Mouse (Mus musculus): ENCODE data around the gene Zfp553. TPM values are rescaled to one million over a fixed set of nuclear protein-coding genes. Genes with fewer than 3 reads are reported as not detected.
"Not testable (repeated sequence)": the region's sequence is repeated elsewhere in the genome, so short reads cannot be mapped to it uniquely, and the experiment has no call there.

The Zfp553 gene
- polyA plus RNA-seq, 1 experiment from 2014 or later, result 31.9 TPM

- Histone ChIP-seq H3K9ac (replicated peaks; ENCODE audit: low read length) (peak overlapping the region; percentile 96; the same call in 1 of the 2 replicates), H3K36me3 (ENCODE audit: control insufficient read depth, insufficient read depth, low read length) (peaks cover 22% of the 10 kb centered on the region), H3K4me3 (replicated peaks; ENCODE audit: low read depth, low read length) (peak overlapping the region; percentile 84), H3K27ac (replicated peaks; ENCODE audit: low read depth, low read length) (peak overlapping the region; percentile 82), H3K4me1 (ENCODE audit: control insufficient read depth, insufficient read depth, low read length) (peaks cover 21% of the 10 kb centered on the region), H3K9me3 (ENCODE audit: control insufficient read depth, low read length) (no peaks in the 10 kb centered on the region), H3K4me2 (ENCODE audit: low read length) (peak overlapping the region; percentile 86), H3K27me3 (ENCODE audit: control insufficient read depth, insufficient read depth, low read length) (no peaks in the 10 kb centered on the region)
- 41% methylated on average over 2 of the region's 2 CpGs for WGBS
- ATAC-seq (ENCODE audit: low FRiP score, low TSS enrichment) (no peak), DNase-seq (no peak)
Measured at GRCm38 (mm10) chr7:127243361-127243867, 10.6 kb downstream of the Zfp553 start.

DNA sequence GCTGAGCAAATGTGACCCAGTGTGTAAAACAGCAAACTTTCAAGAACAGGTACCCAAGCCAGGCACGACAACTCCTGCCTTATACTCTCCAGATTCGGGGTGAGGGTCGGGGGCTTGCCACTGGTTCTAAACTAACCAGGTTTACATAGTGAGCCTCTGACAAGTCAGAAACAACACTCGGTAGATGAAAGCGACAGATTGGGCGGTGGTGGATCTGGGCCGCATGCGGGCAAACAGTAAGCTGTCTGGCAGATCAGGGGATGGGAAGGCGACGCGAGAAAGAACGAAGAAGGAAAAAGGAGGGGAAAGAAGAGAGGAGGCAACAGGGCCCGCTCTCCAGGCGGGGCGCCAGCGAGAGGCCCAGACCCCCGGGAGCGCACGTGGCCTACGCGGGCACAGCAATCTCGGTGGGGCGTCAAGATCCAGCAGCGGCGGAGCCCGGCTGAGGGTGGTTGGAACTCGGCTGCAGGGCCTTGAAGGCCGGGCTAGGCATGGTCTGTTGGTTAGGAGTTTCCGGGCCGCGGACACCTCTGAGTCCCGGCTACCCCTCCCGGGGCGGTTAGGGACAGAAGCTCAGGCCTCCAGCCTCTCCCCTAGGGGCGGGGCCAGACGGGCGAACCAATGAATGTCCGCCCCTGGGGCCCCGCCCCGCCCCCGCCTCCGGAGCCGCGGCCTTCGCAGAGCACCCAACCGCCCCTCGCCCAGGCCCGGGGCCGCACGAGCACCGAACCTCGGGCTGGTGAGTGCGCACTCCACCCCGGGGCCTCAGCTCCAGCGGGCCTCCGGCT, 11.2 kb downstream of the Zfp553 start, which contains the start of gene Zfp771:
Zfp771 (plus strand) TSS at position 405 of the 788 bp plus-strand sequence.
- WGBS, result under 1% methylated on average over 54 of the region's 56 CpGs
- no peaks in the 10 kb centered on the region for H3K9me3 ChIP-seq (ENCODE audit: control insufficient read depth, low read length)
- peak; percentile 94 for ATAC-seq (ENCODE audit: low FRiP score, low TSS enrichment)
- H3K36me3 ChIP-seq (ENCODE audit: control insufficient read depth, insufficient read depth, low read length), result peaks cover 16% of the 10 kb centered on the region
- H3K4me2 ChIP-seq (ENCODE audit: low read length), result peak within 1 kb of the TSS; percentile 86
- no peaks in the 10 kb centered on the region for H3K27me3 ChIP-seq (ENCODE audit: control insufficient read depth, insufficient read depth, low read length)
- peak within 1 kb of the TSS; percentile 82 for H3K27ac ChIP-seq (replicated peaks; ENCODE audit: low read depth, low read length)
- peaks cover 21% of the 10 kb centered on the region for H3K4me1 ChIP-seq (ENCODE audit: control insufficient read depth, insufficient read depth, low read length)
- peak; percentile 96 for DNase-seq
- H3K4me3 ChIP-seq (replicated peaks; ENCODE audit: low read depth, low read length), result peak within 1 kb of the TSS; percentile 84
- peak within 1 kb of the TSS; percentile 96 for H3K9ac ChIP-seq (replicated peaks; ENCODE audit: low read length)

DNA sequence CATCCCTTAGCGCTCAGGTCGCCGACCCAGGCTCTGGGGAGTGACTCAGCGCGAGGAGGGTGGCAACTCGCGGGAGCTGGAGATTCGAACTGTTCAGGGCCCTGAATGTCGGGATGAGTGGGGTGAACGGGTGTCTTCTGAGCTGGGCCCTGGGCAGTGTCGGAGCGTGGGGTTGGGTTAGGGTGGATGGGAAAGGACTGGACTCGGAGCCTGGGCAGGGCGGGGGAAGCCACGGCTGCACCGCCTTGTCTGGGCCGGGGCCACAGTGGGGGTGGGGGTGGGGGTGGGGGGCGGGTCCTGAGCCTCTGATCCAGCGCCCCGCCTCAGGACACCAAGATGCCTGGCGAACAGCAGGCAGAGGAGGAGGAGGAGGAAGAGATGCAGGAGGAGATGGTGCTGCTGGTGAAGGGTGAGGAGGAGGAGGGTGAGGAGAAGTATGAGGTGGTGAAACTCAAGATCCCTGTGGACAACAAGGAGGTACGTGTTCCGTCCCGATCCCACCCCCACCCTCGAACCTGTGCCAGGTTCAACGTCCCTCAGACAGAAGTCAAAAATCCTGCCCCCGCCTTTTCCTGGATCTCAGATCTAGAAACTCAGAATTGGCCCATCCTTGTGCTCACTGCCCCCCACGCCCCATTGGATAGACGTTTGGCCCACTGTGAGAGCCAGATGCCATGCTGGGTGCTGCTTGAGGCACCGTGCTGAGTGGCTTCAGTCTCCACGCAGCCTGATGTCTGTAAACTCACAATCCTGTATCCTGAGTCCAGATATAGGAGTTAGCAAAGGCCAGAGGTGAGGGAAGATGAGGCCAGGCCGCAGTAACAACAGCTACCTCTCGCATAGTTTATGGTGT, 12.0 kb downstream of the Zfp553 start:
- Histone ChIP-seq H3K4me1 (ENCODE audit: control insufficient read depth, insufficient read depth, low read length) (peaks cover 21% of the 10 kb centered on the region), H3K27ac (replicated peaks; ENCODE audit: low read depth, low read length) (peak overlapping the region; percentile 82), H3K27me3 (ENCODE audit: control insufficient read depth, insufficient read depth, low read length) (no peaks in the 10 kb centered on the region), H3K9ac (replicated peaks; ENCODE audit: low read length) (peak overlapping the region; percentile 96), H3K9me3 (ENCODE audit: control insufficient read depth, low read length) (no peaks in the 10 kb centered on the region), H3K4me3 (replicated peaks; ENCODE audit: low read depth, low read length) (peak overlapping the region; percentile 84), H3K4me2 (ENCODE audit: low read length) (peak overlapping the region; percentile 86), H3K36me3 (ENCODE audit: control insufficient read depth, insufficient read depth, low read length) (peaks cover 18% of the 10 kb centered on the region)
- DNase-seq, result no peak
- 11% methylated on average over 31 of the region's 33 CpGs for WGBS
- peak; percentile 60 for ATAC-seq (ENCODE audit: low FRiP score, low TSS enrichment)

- Histone ChIP-seq H3K4me1 (ENCODE audit: control insufficient read depth, insufficient read depth, low read length) (peaks cover 19% of the 10 kb centered on the region), H3K36me3 (ENCODE audit: control insufficient read depth, insufficient read depth, low read length) (peaks cover 25% of the 10 kb centered on the region)
- 92% methylated on average over 8 of the region's 8 CpGs for WGBS
- H3K9me3 ChIP-seq (ENCODE audit: control insufficient read depth, low read length); ATAC-seq (ENCODE audit: low FRiP score, low TSS enrichment); H3K27ac ChIP-seq (replicated peaks; ENCODE audit: low read depth, low read length); H3K27me3 ChIP-seq (ENCODE audit: control insufficient read depth, insufficient read depth, low read length); H3K4me3 ChIP-seq (replicated peaks; ENCODE audit: low read depth, low read length); H3K4me2 ChIP-seq (ENCODE audit: low read length); DNase-seq; H3K9ac ChIP-seq (replicated peaks; ENCODE audit: low read length): not testable (repeated sequence)
Measured at GRCm38 (mm10) chr7:127250511-127250910, 17.6 kb downstream of the Zfp553 start.

DNA sequence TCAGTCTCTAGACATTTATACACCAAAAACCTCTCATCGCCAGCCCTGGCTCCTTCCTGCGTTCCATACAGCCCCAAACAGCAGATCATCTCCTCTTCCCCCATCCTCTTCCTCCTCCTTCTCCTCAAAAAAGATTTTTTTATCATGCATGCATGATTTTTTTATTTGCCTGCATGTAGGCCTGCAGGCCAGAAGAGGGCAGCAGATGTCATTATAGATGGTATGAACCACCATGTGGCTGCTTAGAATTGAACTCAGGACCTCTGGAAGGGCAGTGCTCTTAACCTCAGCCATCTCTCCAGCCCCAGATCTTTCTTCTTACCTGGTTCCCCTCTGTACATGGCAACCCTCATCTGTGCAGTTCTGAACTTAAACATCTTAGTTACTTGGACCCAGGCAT, 19.6 kb downstream of the Zfp553 start:
- H3K4me2 ChIP-seq (ENCODE audit: low read length), result no peak overlapping the region
- no peak overlapping the region for H3K4me3 ChIP-seq (replicated peaks; ENCODE audit: low read depth, low read length)
- DNase-seq, result peak; percentile 64
- no peaks in the 10 kb centered on the region for H3K9me3 ChIP-seq (ENCODE audit: control insufficient read depth, low read length)
- H3K4me1 ChIP-seq (ENCODE audit: control insufficient read depth, insufficient read depth, low read length), result peaks cover 8% of the 10 kb centered on the region; the same call in 1 of the 2 replicates
- no peak for ATAC-seq (ENCODE audit: low FRiP score, low TSS enrichment)
- no peak overlapping the region for H3K27ac ChIP-seq (replicated peaks; ENCODE audit: low read depth, low read length)
- H3K36me3 ChIP-seq (ENCODE audit: control insufficient read depth, insufficient read depth, low read length), result peaks cover 27% of the 10 kb centered on the region
- WGBS, result 98% methylated on average over 2 of the region's 2 CpGs
- no peak overlapping the region for H3K9ac ChIP-seq (replicated peaks; ENCODE audit: low read length)
- H3K27me3 ChIP-seq (ENCODE audit: control insufficient read depth, insufficient read depth, low read length), result no peaks in the 10 kb centered on the region

DNA sequence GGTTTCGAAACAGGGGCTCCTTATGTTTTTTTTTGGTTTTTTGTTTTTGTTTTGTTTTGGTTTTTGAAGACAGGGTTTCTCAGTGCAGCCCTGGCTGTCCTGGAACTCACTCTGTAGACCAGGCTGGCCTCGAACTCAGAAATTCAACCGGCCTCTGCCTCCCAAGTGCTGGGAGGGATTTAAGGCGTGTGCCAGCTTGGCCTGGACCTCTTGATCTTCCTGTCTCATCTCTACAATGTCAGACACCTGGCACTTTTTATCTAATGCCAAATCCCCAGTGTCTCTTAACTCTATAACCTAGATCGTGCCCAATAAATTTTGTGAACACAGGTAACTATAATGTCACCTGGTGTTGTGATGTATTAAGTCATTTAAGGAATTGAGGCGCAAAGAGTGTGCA, 20.5 kb downstream of the Zfp553 start:
- Histone ChIP-seq H3K4me1 (ENCODE audit: control insufficient read depth, insufficient read depth, low read length) (peaks cover 8% of the 10 kb centered on the region; the same call in 1 of the 2 replicates), H3K27ac (replicated peaks; ENCODE audit: low read depth, low read length) (peak overlapping the region; percentile 91), H3K9me3 (ENCODE audit: control insufficient read depth, low read length) (no peaks in the 10 kb centered on the region), H3K36me3 (ENCODE audit: control insufficient read depth, insufficient read depth, low read length) (peaks cover 20% of the 10 kb centered on the region), H3K4me2 (ENCODE audit: low read length) (peak overlapping the region; percentile 66), H3K9ac (replicated peaks; ENCODE audit: low read length) (peak overlapping the region; percentile 61; the same call in 1 of the 2 replicates), H3K27me3 (ENCODE audit: control insufficient read depth, insufficient read depth, low read length) (no peaks in the 10 kb centered on the region), H3K4me3 (replicated peaks; ENCODE audit: low read depth, low read length) (peak overlapping the region; percentile 56)
- ATAC-seq (ENCODE audit: low FRiP score, low TSS enrichment) (no peak), DNase-seq (no peak)
- WGBS, result 82% methylated on average over 6 of the region's 6 CpGs

DNA sequence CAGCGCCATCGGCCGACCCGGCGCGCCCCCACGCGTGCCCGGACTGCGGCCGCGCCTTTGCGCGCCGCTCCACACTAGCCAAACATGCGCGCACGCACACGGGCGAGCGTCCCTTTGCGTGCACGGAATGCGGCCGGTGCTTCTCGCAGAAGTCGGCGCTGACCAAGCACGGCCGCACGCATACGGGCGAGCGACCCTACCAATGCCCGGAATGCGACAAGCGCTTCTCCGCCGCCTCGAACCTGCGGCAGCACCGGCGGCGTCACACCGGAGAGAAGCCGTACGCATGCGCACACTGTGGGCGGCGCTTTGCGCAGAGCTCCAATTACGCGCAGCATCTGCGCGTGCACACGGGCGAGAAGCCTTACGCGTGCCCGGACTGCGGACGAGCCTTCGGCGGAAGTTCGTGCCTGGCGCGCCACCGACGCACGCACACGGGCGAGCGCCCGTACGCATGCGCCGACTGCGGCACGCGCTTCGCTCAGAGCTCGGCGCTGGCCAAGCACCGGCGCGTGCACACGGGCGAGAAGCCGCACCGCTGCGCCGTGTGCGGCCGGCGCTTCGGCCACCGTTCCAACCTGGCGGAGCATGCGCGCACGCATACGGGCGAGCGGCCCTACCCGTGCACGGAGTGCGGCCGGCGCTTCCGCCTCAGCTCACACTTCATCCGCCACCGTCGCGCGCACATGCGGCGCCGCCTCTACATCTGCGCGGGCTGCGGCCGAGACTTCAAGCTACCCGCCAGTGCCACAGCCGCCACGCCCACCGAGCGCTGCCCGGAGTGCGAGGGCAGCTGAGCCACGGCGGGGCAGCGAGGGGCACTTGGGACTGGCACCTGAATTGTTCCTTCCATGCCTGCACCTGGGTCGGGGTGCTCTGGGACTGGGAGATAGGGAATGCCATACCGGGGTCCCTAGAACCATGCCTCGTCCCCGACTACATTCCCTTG, 21.2 kb downstream of the Zfp553 start:
- peak; percentile 95 for ATAC-seq (ENCODE audit: low FRiP score, low TSS enrichment)
- under 1% methylated on average over 136 of the region's 136 CpGs for WGBS
- Histone ChIP-seq H3K9me3 (ENCODE audit: control insufficient read depth, low read length) (no peaks in the 10 kb centered on the region), H3K36me3 (ENCODE audit: control insufficient read depth, insufficient read depth, low read length) (peaks cover 19% of the 10 kb centered on the region), H3K27ac (replicated peaks; ENCODE audit: low read depth, low read length) (peak overlapping the region; percentile 91), H3K9ac (replicated peaks; ENCODE audit: low read length) (peak overlapping the region; percentile 79), H3K4me3 (replicated peaks; ENCODE audit: low read depth, low read length) (peak overlapping the region; percentile 56), H3K4me1 (ENCODE audit: control insufficient read depth, insufficient read depth, low read length) (peaks cover 8% of the 10 kb centered on the region; the same call in 1 of the 2 replicates), H3K27me3 (ENCODE audit: control insufficient read depth, insufficient read depth, low read length) (no peaks in the 10 kb centered on the region), H3K4me2 (ENCODE audit: low read length) (peak overlapping the region; percentile 66)
- peak; percentile 100 for DNase-seq

Data from midbrain, embryonic 14.5 days (tissue).